Mouse (Mus musculus): Measurements from ENCODE around the gene Tacc2.

DNA sequence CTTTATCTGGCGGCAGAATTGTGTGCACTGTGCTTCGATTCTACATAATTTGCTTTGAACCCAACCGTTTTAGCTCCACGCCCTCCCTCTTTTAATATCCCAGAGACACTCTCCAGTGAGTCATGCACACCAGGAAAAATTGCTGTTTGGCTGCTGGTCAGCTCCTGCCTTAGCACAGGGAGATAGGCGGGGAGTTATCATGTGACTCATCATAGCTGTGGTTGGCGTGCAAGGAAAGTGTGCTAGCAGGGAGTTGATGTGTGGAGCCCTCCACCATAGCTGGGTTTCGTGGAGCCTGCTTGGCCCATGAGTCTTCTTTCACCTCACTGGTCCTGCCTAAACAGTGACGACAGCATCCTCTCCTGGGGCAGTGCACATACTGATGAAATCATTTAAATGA, 230.5 kb downstream of the Tacc2 start:
- TF ChIP-seq CTCF (IDR thresholded peaks at IDR 0.05; ENCODE audit: extremely low read depth, insufficient read length, insufficient replicate concordance, low read depth, low read length) (no peak), POLR2A (IDR thresholded peaks at IDR 0.05; ENCODE audit: low read depth, low read length) (0 out of 2 replicates have a peak, but pooled peaks have one; percentile 20)

Data from small intestine, adult 2 months (tissue).